Mouse (Mus musculus) testis, adult 2 months (tissue): ENCODE measurements around the gene Uggt2.
A peak's percentile ranks its signal among the peaks of the same experiment; 100 is the strongest.

ENCODE experiments used
- CTCF ChIP-seq: fragments of 200-500 bp; IDR thresholded peaks from 2 replicates; pipeline ENCODE4 v1.5.1; 2012; ENCODE audit warnings: low read depth, mild to moderate bottlenecking, inconsistent platforms, low read length, moderate library complexity; ENCODE audit not compliant: control insufficient read depth, insufficient read depth, insufficient replicate concordance
- POLR2A ChIP-seq: fragments of 200-500 bp; IDR thresholded peaks from 2 replicates; pipeline ENCODE4 v1.6.1; 2012; ENCODE audit warnings: low read depth, mild to moderate bottlenecking, inconsistent platforms, low read length, moderate library complexity; ENCODE audit not compliant: control insufficient read depth

DNA sequence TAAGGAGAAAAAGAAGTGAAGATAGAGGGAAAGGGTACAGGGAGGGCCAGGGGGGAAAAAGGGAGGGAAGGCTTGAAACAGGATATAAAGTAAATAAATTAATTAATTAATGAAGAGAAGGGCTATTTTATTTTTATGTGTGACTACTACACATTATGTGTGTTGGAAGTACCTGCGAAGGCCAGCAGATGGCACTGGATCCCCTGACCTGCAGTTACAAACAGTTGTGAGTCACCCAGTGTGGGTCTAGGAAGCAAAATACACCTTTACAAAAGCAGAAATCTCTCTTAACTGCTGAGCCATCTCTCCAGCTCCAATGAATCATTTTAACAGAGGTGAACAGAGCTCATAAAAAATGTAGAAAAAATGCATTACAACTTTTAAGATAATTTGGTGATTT lies 59.0 kb downstream of the Uggt2 start:
- TF ChIP-seq CTCF (peak; percentile 41; the same call in 1 of the 2 replicates), POLR2A (no peak)
